Mouse (Mus musculus): ENCODE measurements around the gene Mindy4. TPM values are rescaled to one million over a fixed set of nuclear protein-coding genes. Genes with fewer than 3 reads are reported as not detected.
A peak's percentile ranks its signal among the peaks of the same experiment; 100 is the strongest.

Mindy4 gene
- polyA plus RNA-seq, 1 experiment from 2014 or later, result 10.7 TPM

DNA sequence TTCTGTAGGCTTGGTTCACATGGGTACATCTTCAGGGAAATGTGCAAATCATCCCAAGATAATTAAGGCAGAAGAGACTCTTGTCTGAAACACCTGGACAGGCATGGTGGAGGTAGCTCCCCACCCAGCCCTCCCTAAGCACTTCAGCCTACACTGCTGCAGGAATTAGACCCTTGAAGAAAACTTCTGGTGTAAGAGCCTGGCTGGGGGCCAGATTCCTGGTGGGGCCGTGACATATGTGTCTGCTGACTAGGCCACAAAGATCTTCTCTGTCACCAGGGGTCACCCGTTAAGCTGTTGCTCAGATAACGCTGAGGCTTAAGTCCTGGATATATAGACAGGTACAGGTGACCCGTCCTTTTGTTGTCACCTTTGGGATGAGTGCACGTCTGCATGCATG lies 70.3 kb downstream of the Mindy4 start:
- 0 out of 2 replicates have a peak, but pooled peaks have one; percentile 17 for ATAC-seq (ENCODE audit: low FRiP score)
- no peak overlapping the region for H3K4me3 ChIP-seq
- peaks cover 8% of the 10 kb centered on the region for H3K4me1 ChIP-seq (replicated peaks)
- no peaks in the 10 kb centered on the region for H3K36me3 ChIP-seq
- H3K9me3 ChIP-seq, result no peaks in the 10 kb centered on the region
- 88% methylated on average over 5 of the region's 5 CpGs for WGBS
- H3K27ac ChIP-seq, result no peak overlapping the region
- H3K4me2 ChIP-seq, result no peak overlapping the region
- no peak overlapping the region for H3K9ac ChIP-seq
- no peaks in the 10 kb centered on the region for H3K27me3 ChIP-seq

DNA sequence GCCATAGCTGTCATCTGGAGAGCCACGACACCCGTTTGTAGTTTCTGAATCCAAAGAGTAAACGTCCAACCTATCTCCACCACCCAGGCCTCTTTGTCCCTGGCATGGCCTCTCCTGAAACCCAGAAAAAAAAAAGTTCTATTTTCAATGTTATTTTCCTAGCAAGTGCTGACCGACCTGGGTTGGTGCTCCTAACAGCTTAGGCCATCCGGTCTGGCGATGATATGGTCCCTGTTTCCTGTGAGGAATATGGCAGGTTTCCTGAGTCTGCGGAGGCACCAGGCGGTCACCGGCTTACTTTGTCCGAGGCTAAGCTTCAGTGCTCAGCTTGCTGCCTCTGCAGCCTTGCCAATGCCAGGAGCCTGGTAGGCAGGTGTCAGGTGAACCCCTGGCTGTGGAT lies 71.8 kb downstream of the Mindy4 start:
- no peak overlapping the region for H3K9ac ChIP-seq
- peaks cover 8% of the 10 kb centered on the region for H3K4me1 ChIP-seq (replicated peaks)
- WGBS, result 90% methylated on average over 10 of the region's 10 CpGs
- H3K4me3 ChIP-seq, result no peak overlapping the region
- no peak for ATAC-seq (ENCODE audit: low FRiP score)
- H3K27me3 ChIP-seq, result no peaks in the 10 kb centered on the region
- no peaks in the 10 kb centered on the region for H3K9me3 ChIP-seq
- 0 out of 2 replicates have a peak, but pooled peaks cover 4% of the 10 kb centered on the region for H3K36me3 ChIP-seq
- no peak overlapping the region for H3K4me2 ChIP-seq
- no peak overlapping the region for H3K27ac ChIP-seq

DNA sequence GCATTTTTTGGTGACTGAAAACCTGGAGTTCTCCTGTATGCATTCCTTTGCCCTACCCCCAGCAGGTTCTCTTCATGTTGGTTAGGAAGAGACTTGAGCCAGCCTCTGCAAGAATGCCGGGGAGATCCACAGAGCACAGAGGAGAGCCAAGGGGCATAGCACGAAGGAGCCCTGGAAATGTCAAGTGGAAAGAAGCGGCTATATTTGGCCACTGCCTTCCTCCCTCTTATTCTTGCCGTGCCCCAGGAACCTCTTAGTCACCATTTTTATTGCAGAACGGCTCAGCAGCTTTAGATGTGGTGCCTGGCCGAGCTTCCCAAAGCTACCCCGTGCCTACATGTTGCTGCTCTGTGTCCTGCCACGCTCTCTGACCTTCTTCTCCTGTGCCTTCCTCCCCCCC lies 72.6 kb downstream of the Mindy4 start:
- Histone ChIP-seq H3K4me2 (no peak overlapping the region), H3K9me3 (no peaks in the 10 kb centered on the region), H3K36me3 (peaks cover 8% of the 10 kb centered on the region; the same call in 1 of the 2 replicates), H3K4me3 (no peak overlapping the region), H3K9ac (no peak overlapping the region), H3K27me3 (no peaks in the 10 kb centered on the region), H3K27ac (no peak overlapping the region), H3K4me1 (replicated peaks) (peaks cover 8% of the 10 kb centered on the region)
- WGBS, result 84% methylated on average over 8 of the region's 8 CpGs
- ATAC-seq (ENCODE audit: low FRiP score), result no peak

DNA sequence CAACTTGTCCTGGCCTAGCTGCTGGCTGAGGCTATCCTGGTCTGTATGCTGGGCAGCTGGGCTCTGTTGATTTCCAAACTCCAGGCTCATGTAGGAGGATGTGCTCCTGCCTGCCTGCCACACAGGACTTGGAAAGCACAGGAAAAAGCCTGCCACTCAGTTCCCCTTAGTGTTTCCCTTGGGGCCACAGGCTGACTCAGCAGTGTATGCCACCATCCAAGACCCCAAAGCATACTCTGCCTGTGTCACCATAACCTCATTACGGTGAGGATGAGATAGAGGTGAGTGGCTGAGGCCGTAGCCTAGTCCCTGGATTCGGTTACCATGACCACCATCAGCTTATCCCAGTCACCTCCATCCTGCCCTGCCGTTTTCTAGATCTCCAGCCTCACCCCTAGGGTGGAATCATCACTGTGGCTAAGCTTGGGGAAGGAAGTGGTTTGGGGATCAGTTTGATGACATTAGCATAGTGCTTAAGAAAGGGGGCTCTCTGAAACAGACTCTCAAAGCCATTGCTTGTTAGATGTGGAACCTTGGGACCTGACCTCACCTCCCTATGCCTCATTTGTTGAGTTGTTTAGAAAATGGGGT lies 73.6 kb downstream of the Mindy4 start:
- Histone ChIP-seq H3K27ac (no peak overlapping the region), H3K27me3 (no peaks in the 10 kb centered on the region), H3K4me2 (no peak overlapping the region), H3K9ac (no peak overlapping the region), H3K36me3 (peaks cover 13% of the 10 kb centered on the region), H3K9me3 (no peaks in the 10 kb centered on the region), H3K4me3 (no peak overlapping the region), H3K4me1 (replicated peaks) (peaks cover 8% of the 10 kb centered on the region)
- WGBS, result 82% methylated on average over 4 of the region's 4 CpGs
- ATAC-seq (ENCODE audit: low FRiP score), result no peak

DNA sequence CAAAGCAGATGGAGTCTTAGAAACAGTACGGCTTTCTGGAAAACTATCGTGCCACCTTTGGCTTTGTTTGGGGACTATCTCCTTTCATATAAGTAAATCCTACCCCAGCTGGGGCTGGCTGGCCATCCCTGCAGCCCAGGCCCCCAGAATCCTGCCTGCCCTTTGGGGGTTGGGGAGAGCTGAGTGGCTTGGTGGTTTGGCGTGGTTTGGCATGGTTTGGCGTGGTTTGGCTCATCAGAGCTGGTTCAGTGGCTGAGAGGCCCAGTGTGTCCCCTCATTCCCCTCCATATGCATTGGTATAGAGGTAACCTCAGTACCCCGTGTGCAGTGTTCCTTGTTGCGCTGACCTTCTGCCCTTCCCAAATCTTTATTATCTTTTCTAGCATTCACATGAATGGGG lies 74.9 kb downstream of the Mindy4 start:
- ATAC-seq (ENCODE audit: low FRiP score), result no peak
- WGBS, result 79% methylated on average over 6 of the region's 6 CpGs

DNA sequence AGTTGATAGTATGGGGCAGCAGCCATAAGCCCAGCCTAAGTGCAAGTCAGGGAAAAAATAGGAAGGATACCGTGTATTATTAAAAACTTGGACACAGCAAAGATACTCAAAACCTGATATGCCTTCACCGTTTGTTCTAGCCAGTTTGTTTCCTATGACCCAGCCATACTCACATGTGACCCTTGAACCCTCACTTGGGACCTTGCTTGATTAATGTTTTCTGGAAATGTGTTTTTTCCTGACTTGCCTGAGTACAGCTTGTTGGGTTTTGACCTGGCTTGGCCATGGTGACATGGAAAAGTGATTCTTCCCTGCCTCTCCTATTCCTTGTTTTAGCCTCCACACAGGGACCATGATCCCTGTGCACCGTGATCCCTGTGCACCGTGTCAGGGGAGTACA lies 75.3 kb downstream of the Mindy4 start:
- no peak overlapping the region for H3K4me3 ChIP-seq
- H3K27me3 ChIP-seq, result no peaks in the 10 kb centered on the region
- H3K36me3 ChIP-seq, result peaks cover 17% of the 10 kb centered on the region
- WGBS, result 91% methylated on average over 4 of the region's 4 CpGs
- no peak overlapping the region for H3K9ac ChIP-seq
- no peak overlapping the region for H3K4me2 ChIP-seq
- ATAC-seq (ENCODE audit: low FRiP score), result no peak
- H3K9me3 ChIP-seq, result peaks cover 4% of the 10 kb centered on the region; the same call in 1 of the 2 replicates
- H3K4me1 ChIP-seq (replicated peaks), result no peaks in the 10 kb centered on the region
- no peak overlapping the region for H3K27ac ChIP-seq

More for the DNA sequence above, 74.9 kb downstream of the Mindy4 start:
- Histone ChIP-seq H3K9ac (no peak overlapping the region), H3K4me2 (no peak overlapping the region), H3K9me3 (peaks cover 4% of the 10 kb centered on the region; the same call in 1 of the 2 replicates), H3K27ac (no peak overlapping the region), H3K4me1 (replicated peaks) (peaks cover 4% of the 10 kb centered on the region), H3K4me3 (no peak overlapping the region), H3K27me3 (no peaks in the 10 kb centered on the region), H3K36me3 (peaks cover 17% of the 10 kb centered on the region)

DNA sequence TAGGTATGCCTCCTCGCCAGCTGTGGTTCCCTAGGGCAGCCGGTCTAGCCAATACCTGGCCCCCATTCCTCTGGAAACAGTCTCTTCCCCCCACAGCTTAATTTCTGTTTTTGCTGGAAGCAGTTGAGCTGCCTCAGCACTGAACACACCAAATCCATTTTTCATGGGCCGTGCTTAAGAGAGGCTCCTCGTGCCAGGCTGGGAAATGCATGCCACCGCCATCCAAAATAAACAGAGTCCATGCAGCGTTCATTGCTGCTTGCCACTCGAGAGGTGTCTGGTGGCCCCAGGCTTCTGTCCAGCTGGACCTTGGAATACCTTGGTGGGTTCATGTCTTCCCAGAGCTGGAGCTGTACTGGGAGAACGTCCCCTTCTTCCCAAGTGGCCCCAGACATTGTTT lies 77.8 kb downstream of the Mindy4 start:
- ATAC-seq (ENCODE audit: low FRiP score), result no peak
- Histone ChIP-seq H3K27me3 (no peaks in the 10 kb centered on the region), H3K4me2 (no peak overlapping the region), H3K4me1 (replicated peaks) (0 out of 2 replicates have a peak, but pooled peaks cover 9% of the 10 kb centered on the region), H3K9ac (no peak overlapping the region), H3K4me3 (no peak overlapping the region), H3K36me3 (peaks cover 17% of the 10 kb centered on the region), H3K9me3 (peaks cover 4% of the 10 kb centered on the region; the same call in 1 of the 2 replicates), H3K27ac (no peak overlapping the region)
- 94% methylated on average over 8 of the region's 8 CpGs for WGBS

DNA sequence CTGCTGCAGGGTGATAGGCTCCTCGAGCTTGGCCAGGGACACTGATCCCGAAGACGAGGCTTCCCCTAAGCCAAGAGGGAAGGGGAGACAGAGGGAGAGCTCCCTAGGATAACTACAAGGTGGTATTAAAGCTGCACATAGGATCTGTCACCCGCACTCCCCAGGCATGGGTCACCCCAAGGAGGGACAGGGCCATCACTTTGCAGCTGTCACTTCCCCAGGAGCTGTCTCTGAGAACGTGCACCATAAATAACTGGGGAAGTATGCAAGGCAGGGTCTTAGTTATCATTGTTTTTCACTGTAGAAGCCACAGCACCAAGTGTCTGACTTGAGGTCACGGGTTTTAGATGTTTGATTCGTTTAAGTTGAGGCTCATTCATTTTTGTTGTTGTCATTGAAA lies 78.5 kb downstream of the Mindy4 start:
- no peak overlapping the region for H3K4me3 ChIP-seq
- 90% methylated on average over 7 of the region's 7 CpGs for WGBS

DNA sequence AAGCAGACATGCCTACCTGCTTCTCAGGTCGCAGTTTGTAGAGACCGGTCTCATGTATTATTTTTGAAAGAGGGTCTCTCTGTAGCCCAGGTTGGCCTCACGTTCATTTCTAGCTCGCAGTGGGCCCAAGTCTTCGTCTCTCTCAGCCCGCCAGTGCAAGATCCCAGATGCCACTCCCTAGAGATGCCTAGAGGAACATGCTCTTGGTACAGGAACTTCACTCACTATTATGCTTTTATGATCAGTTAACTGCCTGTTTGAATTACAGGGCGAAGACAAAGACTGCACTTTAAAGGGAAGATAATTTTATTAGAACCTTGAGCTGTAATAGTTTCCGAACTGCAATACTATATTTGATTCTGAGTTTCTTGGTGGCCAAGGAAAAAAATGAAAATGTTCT lies 79.2 kb downstream of the Mindy4 start:
- Histone ChIP-seq H3K36me3 (peaks cover 17% of the 10 kb centered on the region), H3K4me3 (no peak overlapping the region), H3K27me3 (no peaks in the 10 kb centered on the region), H3K27ac (no peak overlapping the region), H3K9ac (no peak overlapping the region), H3K4me1 (replicated peaks) (0 out of 2 replicates have a peak, but pooled peaks cover 9% of the 10 kb centered on the region), H3K4me2 (no peak overlapping the region), H3K9me3 (peaks cover 4% of the 10 kb centered on the region; the same call in 1 of the 2 replicates)
- 94% methylated on average over 8 of the region's 8 CpGs for WGBS
- ATAC-seq (ENCODE audit: low FRiP score), result no peak

More for the DNA sequence above, 78.5 kb downstream of the Mindy4 start:
- Histone ChIP-seq H3K9ac (no peak overlapping the region), H3K4me1 (replicated peaks) (0 out of 2 replicates have a peak, but pooled peaks cover 9% of the 10 kb centered on the region), H3K27me3 (no peaks in the 10 kb centered on the region), H3K9me3 (peaks cover 4% of the 10 kb centered on the region; the same call in 1 of the 2 replicates), H3K36me3 (peaks cover 17% of the 10 kb centered on the region), H3K4me2 (no peak overlapping the region), H3K27ac (no peak overlapping the region)
- ATAC-seq (ENCODE audit: low FRiP score), result no peak

DNA sequence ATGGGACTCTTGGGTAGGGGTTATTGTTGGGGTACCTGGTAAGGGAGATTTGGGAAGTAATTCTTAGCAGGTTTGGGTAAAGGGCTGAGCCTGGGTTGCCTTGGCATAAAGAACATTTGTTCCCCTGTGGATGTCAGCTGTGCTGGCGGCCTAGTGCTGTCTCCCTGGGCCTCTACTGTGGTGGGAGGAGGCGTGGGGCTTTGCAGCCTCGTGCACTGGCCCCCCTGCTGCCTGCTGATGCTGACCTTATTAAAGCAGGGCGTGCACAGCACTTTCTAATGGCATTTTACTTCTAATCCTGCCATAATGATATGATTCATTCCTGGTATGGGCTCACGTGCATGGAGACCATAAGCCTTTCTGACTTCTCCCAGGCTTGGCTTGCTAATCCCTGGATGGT lies 82.0 kb downstream of the Mindy4 start:
- Histone ChIP-seq H3K36me3 (peaks cover 16% of the 10 kb centered on the region), H3K9me3 (peaks cover 4% of the 10 kb centered on the region; the same call in 1 of the 2 replicates), H3K27me3 (no peaks in the 10 kb centered on the region), H3K27ac (no peak overlapping the region), H3K4me3 (no peak overlapping the region), H3K4me2 (no peak overlapping the region), H3K4me1 (replicated peaks) (0 out of 2 replicates have a peak, but pooled peaks cover 9% of the 10 kb centered on the region), H3K9ac (no peak overlapping the region)
- WGBS, result 53% methylated on average over 5 of the region's 5 CpGs
- ATAC-seq (ENCODE audit: low FRiP score), result no peak

DNA sequence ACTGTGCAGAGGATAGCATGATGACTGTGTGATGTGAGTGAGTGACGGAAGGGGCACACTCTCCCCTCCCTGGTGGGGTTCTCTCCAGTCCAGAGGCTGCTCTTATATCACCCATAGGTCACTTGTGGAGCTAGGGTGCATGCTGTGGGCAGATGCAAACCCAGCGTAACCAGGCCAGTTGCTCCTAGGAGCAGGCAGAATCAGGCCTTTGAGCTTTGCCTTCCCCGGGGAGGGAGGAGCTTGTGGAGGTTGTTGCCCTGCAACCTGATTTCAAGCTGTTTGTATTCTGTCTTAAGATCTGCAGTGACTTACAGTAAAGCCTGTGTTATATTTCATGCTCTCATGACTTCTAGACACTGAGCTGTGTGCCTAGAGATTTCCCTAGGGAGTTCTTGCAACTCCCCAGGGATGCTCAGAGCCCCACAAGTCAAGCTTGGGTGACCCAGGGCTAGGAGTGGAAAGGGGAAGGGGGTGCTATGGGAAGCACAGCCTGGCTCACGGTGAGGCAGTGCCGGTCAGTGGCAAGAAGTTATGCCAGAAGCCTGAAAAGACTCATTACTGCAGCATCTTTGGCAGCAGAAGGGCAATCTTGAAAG lies 84.9 kb downstream of the Mindy4 start:
- Histone ChIP-seq H3K4me1 (replicated peaks) (0 out of 2 replicates have a peak, but pooled peaks cover 9% of the 10 kb centered on the region), H3K4me3 (no peak overlapping the region)

DNA sequence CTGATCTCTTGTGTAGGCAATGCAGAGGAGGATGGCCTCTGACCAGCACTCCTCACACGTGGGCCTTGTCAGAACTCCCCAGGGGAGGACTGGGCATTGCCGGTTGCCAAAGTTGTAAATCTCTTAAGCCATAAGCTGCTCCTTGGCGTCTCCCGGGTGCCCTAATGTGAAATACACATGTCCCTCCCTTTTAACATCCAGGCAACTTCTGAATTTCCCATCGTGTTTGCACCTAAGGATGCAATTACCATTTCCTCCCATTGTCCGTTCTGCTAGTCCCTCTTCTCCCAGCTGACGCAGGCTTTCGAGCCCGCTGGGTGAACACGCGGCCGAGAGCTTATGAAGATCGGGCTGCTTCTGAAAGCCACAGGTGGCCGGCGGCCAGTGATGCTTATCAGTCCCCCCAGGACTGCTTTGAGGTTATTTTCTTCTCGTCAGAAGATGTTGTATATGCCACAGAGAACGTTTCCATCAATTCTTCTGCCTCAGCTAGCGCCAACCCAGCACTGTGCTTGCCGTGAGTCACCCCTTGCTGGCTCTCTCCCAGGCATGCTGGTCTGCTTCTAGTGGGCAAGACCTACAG lies 91.5 kb downstream of the Mindy4 start:
- Histone ChIP-seq H3K36me3 (peaks cover 24% of the 10 kb centered on the region), H3K9me3 (no peaks in the 10 kb centered on the region), H3K4me2 (no peak overlapping the region), H3K27me3 (no peaks in the 10 kb centered on the region), H3K27ac (no peak overlapping the region), H3K4me1 (replicated peaks) (no peaks in the 10 kb centered on the region), H3K4me3 (no peak overlapping the region), H3K9ac (no peak overlapping the region)
- WGBS, result 63% methylated on average over 19 of the region's 19 CpGs
- ATAC-seq (ENCODE audit: low FRiP score), result no peak

More for the DNA sequence above, 84.9 kb downstream of the Mindy4 start:
- H3K4me2 ChIP-seq, result no peak overlapping the region
- no peaks in the 10 kb centered on the region for H3K27me3 ChIP-seq
- H3K9ac ChIP-seq, result no peak overlapping the region
- no peak for ATAC-seq (ENCODE audit: low FRiP score)
- WGBS, result 87% methylated on average over 5 of the region's 5 CpGs
- no peaks in the 10 kb centered on the region; the same call in 1 of the 2 replicates for H3K9me3 ChIP-seq
- 0 out of 2 replicates have a peak, but pooled peaks cover 4% of the 10 kb centered on the region for H3K36me3 ChIP-seq
- H3K27ac ChIP-seq, result no peak overlapping the region
